Mouse (Mus musculus): Measurements from ENCODE around the gene Mical1.

- TF ChIP-seq CTCF (IDR thresholded peaks at IDR 0.05) (no peak), EP300 (IDR thresholded peaks at IDR 0.05) (no peak)
Observed at GRCm38 (mm10) chr10:41479961-41480360, 3.8 kb downstream of the Mical1 start.
